Mouse (Mus musculus) lung, adult 2 months (tissue): ENCODE data around the gene Dscam. TPM values are rescaled to one million over a fixed set of nuclear protein-coding genes. Genes with fewer than 3 reads are reported as not detected.

Experiments used
- DNase-seq: peaks from one replicate; pipeline ENCODE4 v3.0.0; 2022
- H3K4me1 ChIP-seq: fragments of 200-500 bp; 2 replicates; pipeline ENCODE4 v1.6.1; 2011; ENCODE audit warnings: low read length; ENCODE audit not compliant: control insufficient read depth, insufficient read depth
- H3K4me3 ChIP-seq: fragments of 200-500 bp; replicated peaks from 2 replicates; pipeline ENCODE3; 2011; ENCODE audit warnings: low read depth, mild to moderate bottlenecking, control low read depth, low read length; ENCODE audit errors: extremely low read depth
- CTCF ChIP-seq: fragments of 200-500 bp; IDR thresholded peaks from 2 replicates; pipeline ENCODE4 v1.5.1; 2011; ENCODE audit warnings: mild to moderate bottlenecking, low read length, control low read depth; ENCODE audit not compliant: insufficient read depth
- POLR2A ChIP-seq: fragments of 200-500 bp; IDR thresholded peaks from 2 replicates; pipeline ENCODE4 v1.6.1; 2011; ENCODE audit warnings: low read depth, mild to moderate bottlenecking, control low read depth, low read length, borderline replicate concordance; ENCODE audit errors: extremely low read depth
- WGBS: fragments of 180-500 bp; shearing (Covaris S2); methylation state at CpG from one replicate; pipeline ENCODE4 v1.1.7; 2018; 5-methylcytosine and 5-hydroxymethylcytosine counted together
- polyA plus RNA-seq: library from polyadenylated mRNA; depleted of rRNA; stranded (reverse); fragments of >200 nt; gene quantifications from 2 replicates; pipeline ENCODE4 v1.2.3, GENCODE M21; 2012

The Dscam gene
- polyA plus RNA-seq, 1 experiment = 0.05 TPM

DNA sequence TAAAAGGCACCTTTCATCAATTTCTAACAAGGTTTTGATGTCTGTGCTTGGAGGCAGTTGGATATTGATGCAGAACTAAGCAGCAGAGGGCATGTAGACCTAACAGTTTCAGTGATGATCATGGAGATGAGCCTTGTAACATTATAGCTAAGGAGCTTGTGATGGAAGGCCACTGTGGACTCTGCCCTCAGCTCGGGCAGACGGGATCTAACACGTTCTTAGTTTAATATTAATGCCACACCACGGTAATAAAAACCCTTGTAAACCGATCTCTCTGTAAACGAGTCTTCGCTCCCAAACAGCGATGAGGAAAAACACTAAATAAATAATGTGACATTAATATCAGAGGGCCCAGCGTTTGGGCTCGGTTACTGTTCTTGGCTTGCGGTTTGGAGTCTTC, 569.8 kb downstream of the Dscam start:
- 88% methylated on average over 11 of the region's 11 CpGs for WGBS
- no peak for TF ChIP-seq POLR2A
- TF ChIP-seq CTCF = no peak
- no peak for DNase-seq
- H3K4me1 ChIP-seq = no peaks in the 10 kb centered on the region
- H3K4me3 ChIP-seq = no peak overlapping the region

DNA sequence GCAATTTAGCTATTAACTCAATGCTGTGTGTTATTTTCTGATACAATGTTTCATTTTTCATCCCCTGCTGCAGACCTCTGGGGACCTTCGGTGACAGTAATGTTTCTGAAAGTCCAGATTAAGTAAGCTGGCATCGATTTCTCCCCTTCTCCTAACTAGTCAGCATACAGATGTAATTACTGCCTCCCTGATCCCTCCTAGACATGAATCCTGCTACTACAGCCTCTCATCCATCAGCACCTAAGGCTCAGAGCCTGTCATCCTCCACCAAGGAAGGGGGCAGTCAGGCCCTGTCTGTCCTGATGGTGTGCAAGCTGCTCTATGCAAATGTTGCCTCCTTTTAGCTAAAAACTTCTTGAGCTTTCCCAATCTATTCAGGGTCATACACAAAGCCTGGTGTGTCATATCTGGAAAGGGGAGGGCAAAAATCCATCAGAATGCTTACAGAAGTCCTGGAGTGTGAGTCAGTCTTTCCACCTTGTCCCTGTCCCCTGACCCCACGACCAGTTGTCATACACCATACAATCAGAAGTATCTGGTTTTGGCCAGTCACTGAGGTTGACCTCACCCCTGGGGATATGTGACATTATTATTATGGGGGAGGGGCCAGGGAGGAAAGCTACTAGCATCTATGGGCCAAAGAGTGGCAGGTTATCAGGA, 571.0 kb downstream of the Dscam start:
- 73% methylated on average over 3 of the region's 3 CpGs for WGBS
- Histone ChIP-seq H3K4me1 (no peaks in the 10 kb centered on the region), H3K4me3 (no peak overlapping the region)
- no peak for DNase-seq
- TF ChIP-seq POLR2A (no peak), CTCF (no peak)

DNA sequence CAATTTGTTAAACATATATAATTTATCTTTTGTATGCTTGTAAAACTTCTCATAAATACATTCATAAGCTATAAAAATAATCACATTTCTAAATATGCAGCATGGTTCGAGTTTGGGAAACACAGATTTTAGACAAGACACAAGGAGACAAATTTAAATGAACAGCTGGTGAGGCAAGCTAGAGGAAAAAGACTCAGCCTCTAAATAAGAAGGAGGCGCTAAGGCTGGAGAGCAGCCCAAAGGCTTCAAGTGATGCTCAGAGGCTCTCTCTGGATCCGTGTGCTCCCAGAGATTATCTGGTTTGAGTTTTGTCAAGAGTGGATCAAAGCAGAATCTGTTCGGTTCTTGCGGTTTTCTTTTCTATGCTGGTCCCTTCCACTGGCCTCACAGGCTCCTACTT, 594.7 kb downstream of the Dscam start:
- WGBS = 81% methylated on average over 5 of the region's 5 CpGs
- Histone ChIP-seq H3K4me1 (no peaks in the 10 kb centered on the region), H3K4me3 (no peak overlapping the region)
- no peak for DNase-seq
- no peak for TF ChIP-seq POLR2A
- TF ChIP-seq CTCF = no peak

DNA sequence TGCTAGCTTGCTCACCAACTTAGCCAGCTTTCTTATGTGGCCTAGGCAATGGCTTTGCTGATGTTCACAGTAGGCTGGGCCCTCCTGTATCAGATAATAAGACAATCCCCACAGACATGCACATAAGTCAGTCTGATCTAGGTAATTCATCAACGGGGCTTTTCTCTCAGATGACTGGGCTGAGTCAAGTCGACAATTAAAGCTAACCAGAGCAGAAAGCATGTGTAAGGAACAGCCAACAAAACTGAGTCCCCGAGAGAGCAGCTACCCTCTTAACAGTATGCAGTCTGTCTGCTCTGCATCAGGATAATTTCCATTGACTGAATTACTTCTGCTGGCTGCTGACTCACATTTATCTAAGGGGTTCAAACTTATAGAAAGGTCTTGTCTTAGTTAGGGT, 603.1 kb downstream of the Dscam start:
- Histone ChIP-seq H3K4me3 (no peak overlapping the region), H3K4me1 (no peaks in the 10 kb centered on the region)
- 72% methylated on average over 3 of the region's 3 CpGs for WGBS
- TF ChIP-seq CTCF = no peak
- TF ChIP-seq POLR2A = no peak
- no peak for DNase-seq

DNA sequence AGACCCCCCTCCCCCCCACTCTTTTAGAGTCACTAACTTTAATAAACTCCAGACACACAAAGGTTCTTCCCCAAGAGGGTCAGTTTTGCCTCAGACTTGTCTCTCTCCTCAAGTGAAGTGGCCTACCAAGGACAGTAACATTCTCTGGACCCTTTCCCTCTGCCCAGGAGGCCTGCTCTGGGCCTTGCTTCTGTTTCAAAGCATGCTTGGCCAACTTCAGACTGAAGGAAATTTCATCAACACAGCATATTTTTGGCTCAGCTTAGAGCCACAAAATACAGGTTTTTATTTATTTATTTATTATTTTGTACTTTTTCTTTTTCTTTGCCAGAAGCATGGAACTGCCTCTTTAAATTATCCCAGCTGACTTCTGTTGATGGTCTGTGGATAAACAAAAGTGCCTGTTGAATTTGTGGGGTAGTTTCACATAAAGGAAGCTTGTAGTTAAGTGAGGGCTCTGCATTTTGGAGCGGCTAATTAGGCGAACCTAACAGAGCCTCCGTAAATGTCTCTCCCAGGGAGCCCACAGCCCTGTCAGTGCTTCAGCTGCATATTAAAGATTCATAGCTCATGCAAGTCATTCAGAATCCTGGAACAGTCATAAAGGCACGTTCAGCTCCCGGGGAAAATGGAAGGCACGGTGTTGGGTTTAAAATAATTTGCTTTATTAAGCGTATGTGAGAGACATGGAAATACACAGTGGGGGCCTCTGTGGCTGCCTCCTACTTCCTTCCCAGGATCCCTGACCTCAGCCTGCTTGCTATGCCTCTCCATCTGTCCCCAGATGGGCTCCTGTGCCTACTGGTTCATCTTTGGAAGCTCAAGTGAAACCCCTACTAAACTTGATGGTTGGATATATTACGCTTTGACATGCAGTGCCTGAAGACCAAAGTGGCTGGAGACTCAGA, 606.9 kb downstream of the Dscam start:
- WGBS = 81% methylated on average over 8 of the region's 8 CpGs
- no peak for DNase-seq
- H3K4me1 ChIP-seq = no peaks in the 10 kb centered on the region
- H3K4me3 ChIP-seq = no peak overlapping the region
- TF ChIP-seq POLR2A = no peak
- TF ChIP-seq CTCF = no peak

DNA sequence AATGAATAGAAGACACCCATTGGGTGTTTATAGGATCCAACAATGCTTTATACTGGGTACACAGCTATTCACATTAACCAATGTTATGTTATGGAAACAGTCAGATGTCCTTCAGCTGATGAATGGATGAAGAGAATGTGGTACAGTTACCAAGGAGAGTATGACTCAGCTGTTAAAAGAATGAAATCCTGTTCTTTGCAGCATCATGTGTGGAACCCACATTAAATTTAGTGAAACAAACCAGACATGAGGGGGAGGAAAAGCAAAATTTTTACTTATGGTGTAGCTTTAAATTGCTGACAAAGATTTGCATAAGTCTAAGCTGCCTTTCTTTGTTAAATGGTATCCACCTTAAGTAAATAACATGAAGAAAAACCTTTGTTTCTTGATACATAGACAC, 610.8 kb downstream of the Dscam start:
- no peak for DNase-seq
- Histone ChIP-seq H3K4me3 (no peak overlapping the region), H3K4me1 (no peaks in the 10 kb centered on the region)
- TF ChIP-seq POLR2A (no peak), CTCF (no peak)

DNA sequence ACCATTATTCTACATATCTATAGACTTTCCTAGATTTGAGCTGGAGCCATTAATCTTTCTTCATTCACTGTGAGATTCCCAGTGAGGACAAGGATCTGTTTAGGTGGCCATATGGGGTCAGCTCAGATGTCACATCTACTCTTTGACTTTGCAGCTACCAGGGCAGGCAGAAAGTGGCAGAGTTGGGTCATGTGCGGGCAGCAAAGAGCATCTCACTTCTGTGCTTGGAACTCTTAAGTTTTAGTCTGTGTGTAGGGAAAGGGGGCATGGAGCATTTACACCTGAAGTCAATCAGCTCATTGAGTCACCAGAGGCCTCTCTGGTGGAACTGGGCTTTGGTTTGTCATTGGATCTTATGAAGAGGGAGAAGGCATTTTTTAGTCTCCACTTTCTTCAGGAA, 612.2 kb downstream of the Dscam start:
- no peak overlapping the region for H3K4me3 ChIP-seq
- DNase-seq = no peak
- TF ChIP-seq POLR2A (no peak), CTCF (no peak)
- no peaks in the 10 kb centered on the region for H3K4me1 ChIP-seq
- 88% methylated on average over 1 of the region's 1 CpGs for whole genome bisulfite sequencing

DNA sequence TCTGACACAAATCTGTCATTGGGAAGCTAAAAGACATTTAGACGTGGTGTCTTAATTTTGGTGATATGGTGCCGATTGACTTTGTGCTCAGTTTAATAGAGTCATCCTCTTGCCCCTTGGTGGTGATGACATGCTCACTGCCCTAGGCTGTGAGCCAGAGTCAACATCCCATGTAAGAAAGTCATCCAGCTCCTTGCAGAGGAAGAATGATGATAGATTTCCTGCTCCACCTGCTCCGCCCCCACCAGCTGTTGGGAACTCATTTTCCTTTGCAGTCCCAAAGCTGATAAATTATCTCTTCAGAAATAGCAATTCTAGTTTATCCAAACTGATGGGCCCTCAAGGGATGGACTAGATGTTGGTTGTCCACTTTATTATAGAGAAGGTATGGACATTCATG, 613.9 kb downstream of the Dscam start:
- TF ChIP-seq POLR2A (no peak), CTCF (no peak)
- no peak for DNase-seq
- 54% methylated on average over 3 of the region's 3 CpGs for whole genome bisulfite sequencing
- Histone ChIP-seq H3K4me1 (no peaks in the 10 kb centered on the region), H3K4me3 (no peak overlapping the region)

DNA sequence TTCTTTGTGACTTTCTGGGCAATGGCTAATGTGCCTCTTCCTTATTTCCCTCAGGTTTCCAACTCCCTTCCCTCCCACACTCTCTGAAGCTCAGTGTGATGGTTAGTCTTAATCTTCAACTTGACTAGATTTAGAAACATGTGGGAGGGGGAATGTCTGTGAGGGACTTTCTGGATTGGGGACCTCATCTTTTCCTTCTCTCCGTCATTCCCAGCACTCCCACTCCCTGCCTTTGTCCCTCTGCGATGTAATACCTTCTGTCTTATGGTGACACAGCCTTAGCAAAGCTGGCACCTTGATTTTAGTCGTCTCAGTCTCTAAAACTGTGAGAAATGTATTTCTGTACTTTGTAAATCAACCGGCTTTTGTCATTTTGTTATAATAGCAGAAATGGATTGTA, 615.1 kb downstream of the Dscam start:
- 72% methylated on average over 4 of the region's 4 CpGs for WGBS
- no peak overlapping the region for H3K4me3 ChIP-seq
- no peak for DNase-seq
- no peaks in the 10 kb centered on the region for H3K4me1 ChIP-seq
- TF ChIP-seq POLR2A (no peak), CTCF (no peak)

DNA sequence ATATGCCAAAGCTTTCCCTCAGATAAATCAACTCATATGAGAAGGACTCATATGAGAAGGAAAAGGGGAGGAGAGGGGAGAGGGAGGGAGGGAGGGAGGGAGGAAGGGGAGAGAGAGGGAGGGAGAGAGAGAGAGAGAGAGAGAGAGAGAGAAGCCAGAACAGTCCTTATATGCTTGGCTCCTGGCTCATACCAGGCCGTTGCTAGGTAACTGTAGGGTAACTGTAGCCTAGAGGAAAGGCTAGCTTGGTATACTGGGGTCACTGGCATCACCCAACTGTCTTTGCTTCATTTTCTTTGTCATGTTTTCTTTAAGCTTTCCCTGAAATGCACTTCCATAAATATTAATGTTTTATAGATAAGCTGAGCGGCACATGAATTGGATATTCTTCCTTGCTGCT, 617.9 kb downstream of the Dscam start:
- H3K4me1 ChIP-seq = no peaks in the 10 kb centered on the region
- no peak overlapping the region for H3K4me3 ChIP-seq
- DNase-seq = no peak
- TF ChIP-seq CTCF = no peak
- no peak for TF ChIP-seq POLR2A
- WGBS = 68% methylated on average over 2 of the region's 2 CpGs
